Mouse (Mus musculus): ENCODE measurements around the gene Cnih2. TPM values are rescaled to one million over a fixed set of nuclear protein-coding genes. Genes with fewer than 3 reads are reported as not detected.

Gene Cnih2
- polyA plus RNA-seq, 1 experiment, result not detected

- Histone ChIP-seq H3K4me1 (ENCODE audit: control insufficient read depth, insufficient read depth, low read length) (peaks cover 32% of the 10 kb centered on the region), H3K4me3 (ENCODE audit: insufficient read depth, low read depth, low read length) (peak overlapping the region; percentile 49), H3K27ac (ENCODE audit: insufficient read depth, low read depth, low read length) (no peak overlapping the region)
- TF ChIP-seq POLR2A (IDR thresholded peaks at IDR 0.05; ENCODE audit: insufficient read depth, low read depth, low read length), result no peak
- TF ChIP-seq CTCF (IDR thresholded peaks at IDR 0.05; ENCODE audit: insufficient read depth, low read depth, low read length), result no peak
- WGBS, result 4% methylated on average over 20 of the region's 20 CpGs
Observed at GRCm38 (mm10) chr19:5072389-5073019, 25.8 kb downstream of the Cnih2 start.

- H3K27ac ChIP-seq (ENCODE audit: insufficient read depth, low read depth, low read length), result peak overlapping the region; percentile 16; the same call in 1 of the 2 replicates
- peaks cover 39% of the 10 kb centered on the region for H3K4me1 ChIP-seq (ENCODE audit: control insufficient read depth, insufficient read depth, low read length)
- H3K4me3 ChIP-seq (ENCODE audit: insufficient read depth, low read depth, low read length), result peak overlapping the region; percentile 49
- TF ChIP-seq POLR2A (IDR thresholded peaks at IDR 0.05; ENCODE audit: insufficient read depth, low read depth, low read length), result peak; percentile 38; the same call in 1 of the 2 replicates
- no peak for TF ChIP-seq CTCF (IDR thresholded peaks at IDR 0.05; ENCODE audit: insufficient read depth, low read depth, low read length)
- 2% methylated on average over 40 of the region's 40 CpGs for WGBS
Observed at GRCm38 (mm10) chr19:5071545-5072369, 26.6 kb downstream of the Cnih2 start.

- Histone ChIP-seq H3K27ac (ENCODE audit: insufficient read depth, low read depth, low read length) (no peak overlapping the region), H3K4me3 (ENCODE audit: insufficient read depth, low read depth, low read length) (peak overlapping the region; percentile 49), H3K4me1 (ENCODE audit: control insufficient read depth, insufficient read depth, low read length) (peaks cover 39% of the 10 kb centered on the region)
- WGBS, result 30% methylated on average over 11 of the region's 11 CpGs
- no peak for TF ChIP-seq POLR2A (IDR thresholded peaks at IDR 0.05; ENCODE audit: insufficient read depth, low read depth, low read length)
- TF ChIP-seq CTCF (IDR thresholded peaks at IDR 0.05; ENCODE audit: insufficient read depth, low read depth, low read length), result no peak
Observed at GRCm38 (mm10) chr19:5071077-5071476, 27.2 kb downstream of the Cnih2 start.

GRCm38 (mm10) chr19:5069978-5070377 is 28.3 kb downstream of the Cnih2 start:
- Histone ChIP-seq H3K27ac (ENCODE audit: insufficient read depth, low read depth, low read length) (no peak overlapping the region), H3K4me1 (ENCODE audit: control insufficient read depth, insufficient read depth, low read length) (peaks cover 39% of the 10 kb centered on the region), H3K4me3 (ENCODE audit: insufficient read depth, low read depth, low read length) (no peak overlapping the region)
- 88% methylated on average over 7 of the region's 7 CpGs for WGBS
- no peak for TF ChIP-seq POLR2A (IDR thresholded peaks at IDR 0.05; ENCODE audit: insufficient read depth, low read depth, low read length)
- TF ChIP-seq CTCF (IDR thresholded peaks at IDR 0.05; ENCODE audit: insufficient read depth, low read depth, low read length), result no peak

DNA sequence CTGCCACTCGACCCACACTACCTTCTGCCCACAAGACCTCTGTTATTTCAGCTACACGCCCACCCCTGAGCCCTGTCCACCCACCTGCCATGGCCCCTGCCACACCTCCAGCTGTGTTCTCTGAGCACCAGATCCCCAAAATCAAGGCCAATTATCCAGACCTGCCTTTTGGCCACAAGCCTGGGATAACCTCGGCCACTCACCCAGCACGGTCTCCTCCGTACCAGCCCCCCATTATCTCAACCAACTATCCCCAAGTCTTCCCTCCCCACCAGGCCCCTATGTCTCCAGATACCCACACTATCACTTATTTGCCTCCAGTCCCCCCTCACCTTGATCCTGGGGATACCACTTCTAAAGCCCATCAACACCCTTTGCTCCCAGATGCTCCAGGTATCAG is 28.8 kb downstream of the Cnih2 start:
- Histone ChIP-seq H3K27ac (ENCODE audit: insufficient read depth, low read depth, low read length) (no peak overlapping the region), H3K4me1 (ENCODE audit: control insufficient read depth, insufficient read depth, low read length) (peaks cover 39% of the 10 kb centered on the region), H3K4me3 (ENCODE audit: insufficient read depth, low read depth, low read length) (no peak overlapping the region)
- 94% methylated on average over 5 of the region's 5 CpGs for WGBS
- TF ChIP-seq CTCF (IDR thresholded peaks at IDR 0.05; ENCODE audit: insufficient read depth, low read depth, low read length) (no peak), POLR2A (IDR thresholded peaks at IDR 0.05; ENCODE audit: insufficient read depth, low read depth, low read length) (no peak)

DNA sequence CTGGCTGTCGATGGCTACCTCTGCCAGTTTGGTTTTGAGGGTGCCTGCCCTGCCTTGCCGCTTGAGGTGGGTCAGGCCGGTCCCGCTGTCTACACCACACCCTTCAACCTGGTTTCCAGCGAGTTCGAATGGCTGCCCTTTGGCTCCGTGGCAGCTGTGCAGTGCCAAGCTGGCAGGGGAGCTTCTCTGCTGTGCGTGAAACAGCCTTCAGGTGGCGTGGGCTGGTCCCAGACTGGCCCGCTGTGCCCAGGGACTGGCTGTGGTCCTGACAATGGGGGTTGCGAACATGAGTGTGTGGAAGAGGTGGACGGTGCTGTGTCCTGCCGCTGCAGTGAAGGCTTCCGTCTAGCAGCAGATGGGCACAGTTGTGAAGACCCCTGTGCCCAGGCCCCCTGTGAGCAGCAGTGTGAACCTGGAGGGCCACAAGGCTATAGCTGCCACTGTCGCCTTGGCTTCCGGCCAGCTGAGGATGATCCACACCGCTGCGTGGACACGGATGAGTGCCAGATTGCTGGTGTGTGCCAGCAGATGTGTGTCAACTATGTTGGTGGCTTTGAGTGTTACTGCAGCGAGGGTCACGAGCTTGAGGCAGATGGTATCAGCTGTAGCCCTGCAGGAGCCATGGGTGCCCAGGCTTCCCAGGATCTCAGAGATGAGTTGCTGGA is 29.6 kb downstream of the Cnih2 start:
- H3K27ac ChIP-seq (ENCODE audit: insufficient read depth, low read depth, low read length), result no peak overlapping the region
- WGBS, result 49% methylated on average over 21 of the region's 21 CpGs
- TF ChIP-seq POLR2A (IDR thresholded peaks at IDR 0.05; ENCODE audit: insufficient read depth, low read depth, low read length), result no peak
- no peak for TF ChIP-seq CTCF (IDR thresholded peaks at IDR 0.05; ENCODE audit: insufficient read depth, low read depth, low read length)
- peaks cover 39% of the 10 kb centered on the region for H3K4me1 ChIP-seq (ENCODE audit: control insufficient read depth, insufficient read depth, low read length)
- peak overlapping the region; percentile 33 for H3K4me3 ChIP-seq (ENCODE audit: insufficient read depth, low read depth, low read length)

GRCm38 (mm10) chr19:5067867-5068569 is 30.3 kb downstream of the Cnih2 start, which contains the start of gene Cd248:
TSS of gene Cd248 (plus strand) at chr19:5068078.
- 5% methylated on average over 50 of the region's 56 CpGs for WGBS
- no peak within 1 kb of the TSS for H3K27ac ChIP-seq (ENCODE audit: insufficient read depth, low read depth, low read length)
- TF ChIP-seq CTCF (IDR thresholded peaks at IDR 0.05; ENCODE audit: insufficient read depth, low read depth, low read length) (no peak), POLR2A (IDR thresholded peaks at IDR 0.05; ENCODE audit: insufficient read depth, low read depth, low read length) (no peak)
- H3K4me1 ChIP-seq (ENCODE audit: control insufficient read depth, insufficient read depth, low read length), result peaks cover 39% of the 10 kb centered on the region
- H3K4me3 ChIP-seq (ENCODE audit: insufficient read depth, low read depth, low read length), result peak within 1 kb of the TSS; percentile 33

DNA sequence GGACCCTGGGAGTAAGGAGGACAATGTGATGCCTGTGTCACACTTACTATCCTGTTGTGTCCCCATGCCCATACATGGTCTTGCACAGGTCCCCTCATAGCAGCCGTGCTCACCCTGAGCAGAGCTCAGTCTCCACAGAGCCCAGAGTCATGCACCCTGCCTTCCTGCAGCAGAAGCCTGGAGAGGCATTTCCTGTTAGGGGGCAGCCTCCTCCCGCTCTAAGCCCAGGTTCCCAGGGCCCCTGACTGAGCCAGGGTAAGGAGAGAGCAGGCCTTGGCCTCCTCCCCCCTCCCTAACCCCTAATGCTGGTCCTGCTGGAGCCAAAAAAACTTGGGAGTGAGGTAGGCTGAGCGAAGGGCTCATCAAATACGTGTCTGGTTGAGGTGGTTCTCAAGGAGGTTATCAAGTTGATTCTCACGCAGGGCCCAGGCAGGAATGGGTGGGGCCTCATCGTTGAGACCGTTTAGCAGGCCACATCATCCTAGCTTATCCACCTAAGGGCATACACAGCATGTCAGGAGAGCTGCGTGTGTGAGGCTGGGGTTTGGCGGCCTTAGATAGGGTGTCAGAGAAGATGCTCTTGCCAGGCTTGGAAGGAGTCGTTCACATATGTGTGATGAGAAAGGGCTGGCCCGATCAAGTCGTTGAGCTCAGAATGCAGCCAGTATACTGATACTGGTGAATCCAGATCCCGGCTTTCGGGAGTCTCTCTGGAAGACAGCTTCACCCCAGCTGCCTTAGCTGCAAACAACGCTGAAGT is 31.1 kb downstream of the Cnih2 start:
- WGBS, result 31% methylated on average over 15 of the region's 15 CpGs
- TF ChIP-seq POLR2A (IDR thresholded peaks at IDR 0.05; ENCODE audit: insufficient read depth, low read depth, low read length), result no peak
- TF ChIP-seq CTCF (IDR thresholded peaks at IDR 0.05; ENCODE audit: insufficient read depth, low read depth, low read length), result no peak
- H3K4me3 ChIP-seq (ENCODE audit: insufficient read depth, low read depth, low read length), result no peak overlapping the region
- no peak overlapping the region for H3K27ac ChIP-seq (ENCODE audit: insufficient read depth, low read depth, low read length)
- peaks cover 38% of the 10 kb centered on the region for H3K4me1 ChIP-seq (ENCODE audit: control insufficient read depth, insufficient read depth, low read length)
